Mouse (Mus musculus): ENCODE measurements at regions not wholly inside any gene's neighbourhood (a gene's known extent, or its start where the extent isn't known, plus 50 kb on each side); places are given as distances from the start of the nearest gene placed in this dataset.
A peak's percentile ranks its signal among the peaks of the same experiment; 100 is the strongest.

- DNase-seq (ENCODE audit: low read depth): no peak
Observed at GRCm38 (mm10) chr13:60513756-60514155, 88.0 kb upstream of the Dapk1 start.

- DNase-seq (ENCODE audit: low read depth): no peak
Observed at GRCm38 (mm10) chr13:60514806-60515205, 86.9 kb upstream of the Dapk1 start.

- no peak for DNase-seq (ENCODE audit: low read depth)
Observed at GRCm38 (mm10) chr13:60518010-60518409, 83.7 kb upstream of the Dapk1 start.

GRCm38 (mm10) chr13:60519708-60520107 lies 82.0 kb upstream of the Dapk1 start:
- DNase-seq (ENCODE audit: low read depth): no peak

GRCm38 (mm10) chr13:60522719-60523450 lies 78.9 kb upstream of the Dapk1 start:
- no peak for DNase-seq (ENCODE audit: low read depth)

- no peak for DNase-seq (ENCODE audit: low read depth)
Observed at GRCm38 (mm10) chr13:60527806-60528205, 73.9 kb upstream of the Dapk1 start.

- no peak for DNase-seq (ENCODE audit: low read depth)
Observed at GRCm38 (mm10) chr13:60528819-60529218, 72.9 kb upstream of the Dapk1 start.

- no peak for DNase-seq (ENCODE audit: low read depth)
Observed at GRCm38 (mm10) chr13:60529381-60530069, 72.2 kb upstream of the Dapk1 start.

GRCm38 (mm10) chr13:60533871-60534427 lies 67.8 kb upstream of the Dapk1 start:
- no peak for DNase-seq (ENCODE audit: low read depth)

GRCm38 (mm10) chr13:60534501-60534900 lies 67.2 kb upstream of the Dapk1 start:
- no peak for DNase-seq (ENCODE audit: low read depth)

- DNase-seq (ENCODE audit: low read depth): no peak
Observed at GRCm38 (mm10) chr13:60535045-60535444, 66.7 kb upstream of the Dapk1 start.

- no peak for DNase-seq (ENCODE audit: low read depth)
Observed at GRCm38 (mm10) chr13:60536725-60537124, 65.0 kb upstream of the Dapk1 start.

- no peak for DNase-seq (ENCODE audit: low read depth)
Observed at GRCm38 (mm10) chr13:60538110-60538509, 63.6 kb upstream of the Dapk1 start.

GRCm38 (mm10) chr13:60541165-60541564 lies 60.6 kb upstream of the Dapk1 start:
- DNase-seq (ENCODE audit: low read depth): peak; percentile 4

GRCm38 (mm10) chr13:60544363-60544762 lies 57.4 kb upstream of the Dapk1 start:
- DNase-seq (ENCODE audit: low read depth): no peak

- no peak for DNase-seq (ENCODE audit: low read depth)
Observed at GRCm38 (mm10) chr13:60545999-60546733, 55.6 kb upstream of the Dapk1 start.
